Mouse (Mus musculus): Measurements from ENCODE around the gene Maml3.

- TF ChIP-seq CTCF (IDR thresholded peaks at IDR 0.05; ENCODE audit: low read depth) = peak; percentile 51
- TF ChIP-seq EP300 (optimal IDR thresholded peaks at IDR 0.05) = no peak
Observed at GRCm38 (mm10) chr3:52007602-52008252, 97.1 kb downstream of the Maml3 start.

All from stomach, postnatal 0 days (tissue).